Mouse (Mus musculus): Measurements from ENCODE around the gene Ssr2. TPM values are rescaled to one million over a fixed set of nuclear protein-coding genes. Genes with fewer than 3 reads are reported as not detected.

Ssr2 gene
- total RNA-seq, 2 experiments from 2014 or later = 90.2 to 90.3 TPM

GRCm38 (mm10) chr3:88555069-88555605 is 20.5 kb upstream of the Ssr2 start:
- Histone ChIP-seq H3K4me3 (no peak overlapping the region), H3K27ac (no peak overlapping the region)
- DNase-seq (ENCODE audit: extremely low spot score in 1 of 2, low spot score in 2 of 2) = no peak
- TF ChIP-seq CTCF (IDR thresholded peaks at IDR 0.05) = no peak
- intact Hi-C loops (cut with DNase I) = no loop called here

- Histone ChIP-seq H3K4me3 (no peak overlapping the region), H3K27ac (no peak overlapping the region)
- DNase-seq (ENCODE audit: extremely low spot score in 1 of 2, low spot score in 2 of 2) = no peak
- intact Hi-C loops (cut with DNase I) = no loop called here
- TF ChIP-seq CTCF (IDR thresholded peaks at IDR 0.05) = no peak
Observed at GRCm38 (mm10) chr3:88555731-88556130, 19.9 kb upstream of the Ssr2 start.

- no peak overlapping the region for H3K4me3 ChIP-seq
- no peak for DNase-seq (ENCODE audit: extremely low spot score in 1 of 2, low spot score in 2 of 2)
- intact Hi-C loops (cut with DNase I) = no loop called here
- TF ChIP-seq CTCF (IDR thresholded peaks at IDR 0.05) = no peak
- H3K27ac ChIP-seq = no peak overlapping the region
Observed at GRCm38 (mm10) chr3:88556616-88557015, 19.1 kb upstream of the Ssr2 start.

GRCm38 (mm10) chr3:88559596-88559995 is 16.1 kb upstream of the Ssr2 start:
- no peak for DNase-seq (ENCODE audit: extremely low spot score in 1 of 2, low spot score in 2 of 2)
- intact Hi-C loops (cut with DNase I) = no loop called here
- Histone ChIP-seq H3K27ac (no peak overlapping the region), H3K4me3 (no peak overlapping the region)
- no peak for TF ChIP-seq CTCF (IDR thresholded peaks at IDR 0.05)

GRCm38 (mm10) chr3:88561989-88562388 is 13.7 kb upstream of the Ssr2 start:
- no peak for DNase-seq (ENCODE audit: extremely low spot score in 1 of 2, low spot score in 2 of 2)
- intact Hi-C loops (cut with DNase I) = no loop called here
- TF ChIP-seq CTCF (IDR thresholded peaks at IDR 0.05) = no peak
- Histone ChIP-seq H3K27ac (no peak overlapping the region), H3K4me3 (no peak overlapping the region)

GRCm38 (mm10) chr3:88563442-88563841 is 12.2 kb upstream of the Ssr2 start:
- Histone ChIP-seq H3K4me3 (no peak overlapping the region), H3K27ac (no peak overlapping the region)
- TF ChIP-seq CTCF (IDR thresholded peaks at IDR 0.05) = no peak
- intact Hi-C loops (cut with DNase I) = no loop called here
- no peak for DNase-seq (ENCODE audit: extremely low spot score in 1 of 2, low spot score in 2 of 2)

- intact Hi-C loops (cut with DNase I) = no loop called here
Observed at GRCm38 (mm10) chr3:88563966-88564365, 11.7 kb upstream of the Ssr2 start.

GRCm38 (mm10) chr3:88566116-88566515 is 9.6 kb upstream of the Ssr2 start:
- no peak for DNase-seq (ENCODE audit: extremely low spot score in 1 of 2, low spot score in 2 of 2)
- TF ChIP-seq CTCF (IDR thresholded peaks at IDR 0.05) = no peak
- Histone ChIP-seq H3K4me3 (no peak overlapping the region), H3K27ac (no peak overlapping the region)
- intact Hi-C loops (cut with DNase I) = no loop called here

More at GRCm38 (mm10) chr3:88563966-88564365, 11.7 kb upstream of the Ssr2 start:
- Histone ChIP-seq H3K4me3 (no peak overlapping the region), H3K27ac (no peak overlapping the region)
- no peak for TF ChIP-seq CTCF (IDR thresholded peaks at IDR 0.05)
- no peak for DNase-seq (ENCODE audit: extremely low spot score in 1 of 2, low spot score in 2 of 2)

- no peak overlapping the region for H3K27ac ChIP-seq
- intact Hi-C loops (cut with DNase I) = no loop called here
- TF ChIP-seq CTCF (IDR thresholded peaks at IDR 0.05) = no peak
Observed at GRCm38 (mm10) chr3:88566536-88567061, 9.1 kb upstream of the Ssr2 start.

GRCm38 (mm10) chr3:88567892-88568291 is 7.8 kb upstream of the Ssr2 start:
- intact Hi-C loops (cut with DNase I) = no loop called here
- TF ChIP-seq CTCF (IDR thresholded peaks at IDR 0.05) = no peak

More at GRCm38 (mm10) chr3:88566536-88567061, 9.1 kb upstream of the Ssr2 start:
- H3K4me3 ChIP-seq = no peak overlapping the region
- DNase-seq (ENCODE audit: extremely low spot score in 1 of 2, low spot score in 2 of 2) = no peak

GRCm38 (mm10) chr3:88568615-88569014 is 7.1 kb upstream of the Ssr2 start:
- TF ChIP-seq CTCF (IDR thresholded peaks at IDR 0.05) = no peak
- intact Hi-C loops (cut with DNase I) = no loop called here
- no peak for DNase-seq (ENCODE audit: extremely low spot score in 1 of 2, low spot score in 2 of 2)

More at GRCm38 (mm10) chr3:88567892-88568291, 7.8 kb upstream of the Ssr2 start:
- Histone ChIP-seq H3K4me3 (no peak overlapping the region), H3K27ac (no peak overlapping the region)
- no peak for DNase-seq (ENCODE audit: extremely low spot score in 1 of 2, low spot score in 2 of 2)

GRCm38 (mm10) chr3:88569093-88569492 is 6.6 kb upstream of the Ssr2 start:
- TF ChIP-seq CTCF (IDR thresholded peaks at IDR 0.05) = no peak
- H3K4me3 ChIP-seq = no peak overlapping the region
- no peak for DNase-seq (ENCODE audit: extremely low spot score in 1 of 2, low spot score in 2 of 2)
- intact Hi-C loops (cut with DNase I) = no loop called here
- H3K27ac ChIP-seq = no peak overlapping the region

More at GRCm38 (mm10) chr3:88568615-88569014, 7.1 kb upstream of the Ssr2 start:
- Histone ChIP-seq H3K4me3 (no peak overlapping the region), H3K27ac (no peak overlapping the region)

- H3K27ac ChIP-seq = no peak overlapping the region
- intact Hi-C loops (cut with DNase I) = no loop called here
- no peak for TF ChIP-seq CTCF (IDR thresholded peaks at IDR 0.05)
- no peak overlapping the region for H3K4me3 ChIP-seq
- DNase-seq (ENCODE audit: extremely low spot score in 1 of 2, low spot score in 2 of 2) = no peak
Observed at GRCm38 (mm10) chr3:88569694-88570093, 6.0 kb upstream of the Ssr2 start.

Measured in left cerebral cortex, adult 2 months (tissue).